Mouse (Mus musculus) heart, embryonic 16.5 days (tissue): ENCODE measurements around the gene Pacs2. TPM values are rescaled to one million over a fixed set of nuclear protein-coding genes. Genes with fewer than 3 reads are reported as not detected.
A peak's percentile ranks its signal among the peaks of the same experiment; 100 is the strongest.

Experiments used
- ATAC-seq: fragments of 200-750 bp; cut with Nextera tagmentation; replicated peaks from 2 replicates; pipeline ENCODE4 v1.8.0; 2017; ENCODE audit warnings: moderate number of reproducible peaks; ENCODE audit not compliant: insufficient read depth, low FRiP score; ENCODE audit errors: extremely low read depth
- H3K27ac ChIP-seq: fragments of 300-500 bp; sonication (generic); 2 replicates; pipeline ENCODE4 v1.5.1; 2014; ENCODE audit warnings: mild to moderate bottlenecking, low read length, control low read depth, moderate library complexity
- H3K27me3 ChIP-seq: fragments of 300-500 bp; sonication (generic); 2 replicates; pipeline ENCODE4 v1.6.1; 2014; ENCODE audit warnings: low read length, mixed read lengths; ENCODE audit not compliant: control insufficient read depth, insufficient read depth
- H3K36me3 ChIP-seq: fragments of 300-500 bp; sonication (generic); 2 replicates; pipeline ENCODE4 v1.6.1; 2014; ENCODE audit not compliant: control insufficient read depth, insufficient read depth
- H3K4me1 ChIP-seq: fragments of 300-500 bp; sonication (generic); 2 replicates; pipeline ENCODE4 v1.6.1; 2014; ENCODE audit warnings: low read length, mixed read lengths; ENCODE audit not compliant: control insufficient read depth, insufficient read depth
- H3K4me2 ChIP-seq: fragments of 300-500 bp; sonication (generic); 2 replicates; pipeline ENCODE4 v1.6.1; 2014; ENCODE audit warnings: low read depth, mild to moderate bottlenecking, control low read depth, low read length
- H3K4me3 ChIP-seq: fragments of 300-500 bp; sonication (generic); 2 replicates; pipeline ENCODE4 v1.5.1; 2014; ENCODE audit warnings: mild to moderate bottlenecking, control low read depth, low read length
- H3K9ac ChIP-seq: fragments of 300-500 bp; sonication (generic); 2 replicates; pipeline ENCODE4 v1.6.1; 2014; ENCODE audit warnings: low read length, control low read depth
- H3K9me3 ChIP-seq: fragments of 300-500 bp; sonication (generic); replicated peaks from 2 replicates; pipeline ENCODE4 v1.6.1; 2016; ENCODE audit warnings: low read length; ENCODE audit not compliant: control insufficient read depth
- WGBS: fragments of 180-500 bp; shearing (Covaris S2); extraction: QIAGEN DNeasy Blood & Tissue Kit; methylation state at CpG from one replicate; pipeline ENCODE4 v1.1.7; 2014; 5-methylcytosine and 5-hydroxymethylcytosine counted together
- polyA plus RNA-seq: library from polyadenylated mRNA; unstranded; fragments of >200 nt; fragmentation: Nextera tagmentation; extraction: Ambion mirVana; gene quantifications from 2 replicates; pipeline ENCODE4 v1.2.1, GENCODE M21; 2015

Gene Pacs2
- polyA plus RNA-seq, 1 experiment from 2014 or later, result 7.0 TPM

DNA sequence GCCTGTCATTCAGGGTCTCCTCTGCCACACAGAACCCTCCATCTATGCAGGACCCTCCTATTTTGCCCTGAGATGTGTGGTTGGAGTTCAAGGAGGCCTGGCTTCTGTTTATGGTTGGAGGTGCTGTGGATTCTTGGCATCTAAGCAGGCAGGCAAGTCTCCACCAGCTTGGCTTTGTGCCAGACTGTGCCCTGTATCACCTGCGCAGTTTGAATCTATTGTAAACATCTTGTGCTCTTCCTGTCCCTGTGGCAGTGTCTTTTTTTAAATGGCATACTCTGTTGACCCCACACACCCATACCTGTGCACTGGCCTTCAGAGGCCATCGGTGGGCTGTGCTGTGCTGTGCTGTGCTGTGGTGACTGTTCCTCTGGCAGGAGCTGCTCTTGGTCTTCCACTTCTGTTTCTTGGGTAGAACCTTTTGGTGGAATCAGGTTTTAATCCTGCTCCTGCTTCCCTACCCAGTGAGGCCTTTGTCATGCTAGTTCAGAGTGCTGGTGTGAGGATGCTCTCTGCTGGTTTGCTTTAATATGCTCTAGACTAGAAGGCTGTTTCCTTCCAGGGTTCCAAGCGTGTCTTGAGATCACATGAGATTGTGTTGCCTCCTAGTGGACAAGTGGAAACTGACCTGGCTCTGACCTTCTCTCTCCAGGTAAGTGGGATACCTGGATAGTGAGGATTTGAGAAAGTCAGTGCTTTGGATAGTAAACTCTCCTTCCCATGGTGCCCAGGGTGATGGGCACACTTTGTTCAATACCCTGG is 30.8 kb downstream of the Pacs2 start:
- H3K9ac ChIP-seq, result no peak overlapping the region
- 79% methylated on average over 3 of the region's 3 CpGs for WGBS
- no peaks in the 10 kb centered on the region for H3K9me3 ChIP-seq
- H3K27ac ChIP-seq, result no peak overlapping the region
- peaks cover 12% of the 10 kb centered on the region for H3K4me1 ChIP-seq
- ATAC-seq, result no peak
- H3K4me2 ChIP-seq, result no peak overlapping the region
- no peaks in the 10 kb centered on the region; the same call in none of the 2 replicates for H3K36me3 ChIP-seq
- no peaks in the 10 kb centered on the region for H3K27me3 ChIP-seq
- no peak overlapping the region for H3K4me3 ChIP-seq

DNA sequence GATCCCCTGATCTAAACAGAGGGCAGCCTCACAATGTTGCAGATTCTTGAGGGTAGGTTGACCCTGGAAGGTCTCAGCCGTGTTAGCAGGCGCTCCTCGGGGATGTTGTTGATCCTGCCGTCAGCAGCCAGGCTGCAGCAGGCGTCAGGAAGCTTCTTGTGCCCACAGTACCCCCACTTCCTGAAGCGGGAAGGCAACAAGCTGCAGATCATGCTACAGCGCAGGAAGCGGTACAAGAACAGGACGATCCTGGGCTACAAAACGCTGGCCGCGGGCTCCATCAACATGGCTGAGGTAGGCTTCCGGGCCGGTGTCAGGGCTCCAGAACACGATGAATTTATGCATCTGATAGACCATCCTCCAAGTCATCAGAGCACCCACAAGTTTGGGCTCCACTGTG is 32.6 kb downstream of the Pacs2 start:
- peaks cover 4% of the 10 kb centered on the region for H3K36me3 ChIP-seq
- H3K4me3 ChIP-seq, result no peak overlapping the region
- H3K27me3 ChIP-seq, result no peaks in the 10 kb centered on the region
- H3K27ac ChIP-seq, result no peak overlapping the region
- H3K4me1 ChIP-seq, result peaks cover 17% of the 10 kb centered on the region; the same call in 1 of the 2 replicates
- WGBS, result 84% methylated on average over 15 of the region's 15 CpGs
- no peak overlapping the region for H3K4me2 ChIP-seq
- ATAC-seq, result no peak
- H3K9me3 ChIP-seq, result no peaks in the 10 kb centered on the region
- no peak overlapping the region for H3K9ac ChIP-seq

DNA sequence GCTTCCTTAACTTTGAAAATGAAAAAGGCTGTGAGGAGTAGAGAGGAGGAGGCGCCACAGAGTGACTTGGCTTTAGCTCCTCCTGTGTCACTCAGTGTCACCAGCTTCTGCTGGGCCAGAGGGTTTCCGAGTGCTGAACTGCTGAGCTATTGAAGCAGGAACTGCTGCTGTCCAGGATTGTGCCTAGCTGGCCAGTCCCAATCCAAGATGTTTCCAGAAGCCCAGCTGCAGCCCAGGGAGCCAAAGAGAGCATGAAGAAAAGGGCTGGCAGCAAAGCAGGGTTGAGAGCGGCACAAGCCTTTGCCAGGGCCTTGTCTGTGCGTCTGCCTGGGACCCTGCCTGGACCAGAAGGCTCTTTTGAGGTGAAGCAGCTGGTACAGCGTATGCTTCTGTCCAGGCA is 33.8 kb downstream of the Pacs2 start:
- ATAC-seq, result no peak

DNA sequence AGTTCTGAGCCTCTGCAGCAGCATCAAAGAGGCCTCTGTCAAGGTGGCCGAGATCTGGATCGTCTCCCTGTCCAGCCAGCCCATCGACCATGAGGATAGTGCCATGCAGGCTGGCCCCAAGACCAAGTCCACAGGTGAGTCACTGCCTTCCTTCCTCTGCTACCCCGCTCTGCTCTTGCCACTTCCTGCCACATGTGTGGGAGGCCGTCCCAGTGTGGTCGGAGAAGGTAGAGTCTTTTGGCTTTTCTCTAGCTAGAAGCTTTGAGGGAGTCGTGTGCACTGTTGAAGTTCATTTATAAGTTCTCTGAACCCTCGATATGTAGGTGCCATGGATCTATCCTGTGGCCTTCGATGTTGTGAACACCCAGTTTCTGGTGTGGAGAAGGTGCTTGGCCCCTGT is 35.5 kb downstream of the Pacs2 start:
- Histone ChIP-seq H3K4me1 (peaks cover 18% of the 10 kb centered on the region; the same call in 1 of the 2 replicates), H3K27ac (no peak overlapping the region), H3K4me3 (no peak overlapping the region), H3K4me2 (no peak overlapping the region), H3K9ac (no peak overlapping the region), H3K27me3 (no peaks in the 10 kb centered on the region), H3K36me3 (peaks cover 16% of the 10 kb centered on the region), H3K9me3 (no peaks in the 10 kb centered on the region)
- no peak for ATAC-seq
- WGBS, result 77% methylated on average over 9 of the region's 9 CpGs

More for the DNA sequence above, 33.8 kb downstream of the Pacs2 start:
- H3K9ac ChIP-seq, result no peak overlapping the region
- H3K4me2 ChIP-seq, result no peak overlapping the region
- H3K36me3 ChIP-seq, result peaks cover 9% of the 10 kb centered on the region
- WGBS, result 83% methylated on average over 5 of the region's 5 CpGs
- no peaks in the 10 kb centered on the region for H3K27me3 ChIP-seq
- H3K9me3 ChIP-seq, result no peaks in the 10 kb centered on the region
- no peak overlapping the region for H3K4me3 ChIP-seq
- H3K27ac ChIP-seq, result no peak overlapping the region
- H3K4me1 ChIP-seq, result peaks cover 18% of the 10 kb centered on the region; the same call in 1 of the 2 replicates

DNA sequence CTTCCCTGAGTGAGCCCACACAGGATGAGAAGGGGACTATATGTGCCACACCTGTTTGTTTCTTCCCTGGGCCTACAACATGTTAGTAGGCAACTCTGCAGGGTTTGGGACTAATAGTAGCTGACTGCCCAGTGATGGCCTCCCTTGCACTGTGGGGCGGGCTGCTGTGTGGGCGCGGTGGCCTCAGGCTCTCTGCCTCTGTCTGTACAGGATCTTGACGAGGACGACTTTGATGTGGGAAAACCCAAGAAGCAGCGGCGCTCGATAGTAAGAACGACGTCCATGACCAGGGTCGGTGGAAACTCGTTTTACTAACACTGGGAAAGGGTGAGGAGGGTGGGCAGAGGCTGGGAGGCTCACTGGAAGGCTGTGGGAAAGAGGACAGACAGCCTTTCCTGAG is 36.4 kb downstream of the Pacs2 start:
- Histone ChIP-seq H3K9ac (no peak overlapping the region; the same call in 1 of the 2 replicates), H3K27me3 (no peaks in the 10 kb centered on the region), H3K4me1 (peaks cover 18% of the 10 kb centered on the region; the same call in 1 of the 2 replicates), H3K27ac (no peak overlapping the region), H3K4me3 (no peak overlapping the region), H3K36me3 (peaks cover 16% of the 10 kb centered on the region), H3K9me3 (no peaks in the 10 kb centered on the region), H3K4me2 (no peak overlapping the region)
- ATAC-seq, result no peak
- 83% methylated on average over 12 of the region's 12 CpGs for WGBS

DNA sequence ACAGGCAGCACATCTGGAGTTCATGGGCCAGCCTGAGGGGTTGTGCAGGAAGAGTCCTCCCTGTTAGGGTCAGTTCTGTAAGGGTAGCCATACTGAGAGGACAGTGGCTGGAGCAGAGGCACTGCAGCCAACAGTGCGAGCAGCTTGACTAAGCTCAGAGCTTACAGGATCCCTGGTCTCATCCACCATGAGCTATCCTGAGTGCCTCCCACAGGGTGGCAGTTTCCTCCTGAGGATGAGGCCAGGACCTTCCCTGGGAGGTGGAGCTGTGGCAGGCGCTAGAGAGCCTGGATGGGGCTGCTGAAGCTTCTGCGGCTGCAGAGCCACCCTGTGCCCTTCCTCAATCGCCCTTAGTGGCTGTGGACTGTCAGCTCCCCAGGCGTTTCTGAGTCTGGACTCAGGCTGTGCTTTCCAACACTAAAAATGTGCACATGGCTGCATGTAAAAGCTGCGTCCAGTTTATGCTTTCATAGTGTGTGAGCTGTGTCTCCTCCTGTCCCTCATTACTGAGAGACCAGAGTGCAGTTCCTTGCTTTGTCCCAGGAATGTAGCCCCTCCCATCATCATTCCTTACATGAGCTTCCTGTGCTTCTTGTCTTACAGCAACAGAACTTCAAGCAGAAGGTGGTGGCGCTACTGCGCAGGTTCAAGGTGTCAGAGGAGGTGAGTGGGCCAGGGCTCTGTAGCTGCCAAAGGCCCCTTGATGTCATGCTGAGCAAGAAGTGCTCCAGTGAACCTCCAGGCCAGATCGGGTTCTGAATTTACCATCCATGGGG is 37.5 kb downstream of the Pacs2 start:
- peak overlapping the region; percentile 38; the same call in 1 of the 2 replicates for H3K9ac ChIP-seq
- ATAC-seq, result no peak
- no peaks in the 10 kb centered on the region for H3K27me3 ChIP-seq
- H3K27ac ChIP-seq, result peak overlapping the region; percentile 20; the same call in 1 of the 2 replicates
- peaks cover 16% of the 10 kb centered on the region for H3K36me3 ChIP-seq
- WGBS, result 31% methylated on average over 9 of the region's 9 CpGs
- H3K9me3 ChIP-seq, result no peaks in the 10 kb centered on the region
- peaks cover 18% of the 10 kb centered on the region; the same call in 1 of the 2 replicates for H3K4me1 ChIP-seq
- H3K4me2 ChIP-seq, result no peak overlapping the region
- H3K4me3 ChIP-seq, result no peak overlapping the region

DNA sequence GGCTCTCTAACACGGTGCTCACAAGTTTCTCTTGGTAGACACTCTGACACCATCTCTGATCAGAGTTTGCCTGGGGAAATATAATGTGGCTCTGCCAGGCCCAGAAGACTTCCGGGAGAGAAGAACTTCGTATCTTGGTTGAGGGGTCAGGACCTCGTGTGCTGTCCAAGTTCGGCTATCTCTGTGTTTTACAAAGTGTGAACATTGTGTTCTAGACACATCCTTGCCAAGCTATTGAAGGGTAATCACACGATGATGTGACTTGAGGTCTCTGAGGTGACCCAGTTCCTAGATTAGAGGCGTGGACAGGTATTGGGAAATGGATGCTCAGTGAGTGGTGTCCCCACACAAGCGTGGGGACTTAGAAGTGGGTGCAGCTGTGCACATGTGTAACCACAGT is 41.8 kb downstream of the Pacs2 start:
- no peak overlapping the region for H3K4me3 ChIP-seq
- no peak overlapping the region for H3K27ac ChIP-seq
- ATAC-seq, result no peak
- peaks cover 35% of the 10 kb centered on the region for H3K36me3 ChIP-seq
- no peaks in the 10 kb centered on the region for H3K27me3 ChIP-seq
- 52% methylated on average over 8 of the region's 8 CpGs for WGBS
- H3K9me3 ChIP-seq, result no peaks in the 10 kb centered on the region
- peaks cover 9% of the 10 kb centered on the region; the same call in 1 of the 2 replicates for H3K4me1 ChIP-seq
- no peak overlapping the region for H3K9ac ChIP-seq
- no peak overlapping the region for H3K4me2 ChIP-seq

DNA sequence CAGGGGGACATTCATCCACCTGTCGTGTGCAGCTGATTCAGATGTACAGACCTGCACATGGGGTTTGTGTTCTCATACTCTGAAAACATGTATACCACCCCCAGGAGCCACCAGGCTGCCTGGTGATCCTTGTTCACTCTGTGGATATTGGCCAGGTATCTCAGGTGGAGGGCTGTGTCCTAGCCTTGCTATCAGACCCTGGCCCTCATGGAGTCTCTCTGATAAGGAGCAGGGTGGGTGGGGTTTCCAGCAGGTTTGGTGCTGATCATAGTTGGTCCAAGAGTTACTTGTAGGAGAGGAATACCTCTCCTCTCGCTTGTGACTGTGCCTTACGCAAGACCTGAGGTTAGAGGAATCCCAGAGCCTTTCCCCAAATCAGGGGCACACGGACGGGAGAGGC is 45.9 kb downstream of the Pacs2 start:
- H3K4me1 ChIP-seq, result no peaks in the 10 kb centered on the region
- H3K4me2 ChIP-seq, result no peak overlapping the region
- H3K9ac ChIP-seq, result no peak overlapping the region
- no peak overlapping the region for H3K27ac ChIP-seq
- no peaks in the 10 kb centered on the region for H3K27me3 ChIP-seq
- whole genome bisulfite sequencing, result 91% methylated on average over 5 of the region's 5 CpGs
- H3K4me3 ChIP-seq, result no peak overlapping the region
- H3K36me3 ChIP-seq, result peaks cover 33% of the 10 kb centered on the region
- no peaks in the 10 kb centered on the region for H3K9me3 ChIP-seq
- no peak for ATAC-seq

DNA sequence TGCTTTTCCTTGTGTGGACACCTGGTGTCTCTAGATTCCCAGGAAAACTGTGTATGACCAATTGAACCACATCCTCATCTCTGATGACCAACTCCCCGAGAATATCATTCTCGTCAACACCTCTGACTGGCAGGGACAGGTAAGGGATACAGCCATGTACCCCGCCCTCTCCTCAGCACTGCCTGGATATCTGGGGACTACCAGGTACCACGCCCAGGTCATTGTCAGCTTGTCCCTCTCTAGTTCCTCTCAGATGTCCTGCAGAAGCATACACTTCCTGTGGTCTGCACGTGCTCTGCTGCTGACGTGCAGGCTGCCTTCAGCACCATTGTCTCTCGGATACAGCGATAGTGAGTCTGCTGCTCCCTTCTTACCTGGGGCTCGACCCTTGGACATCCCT is 47.3 kb downstream of the Pacs2 start:
- no peak overlapping the region for H3K27ac ChIP-seq
- no peak overlapping the region for H3K9ac ChIP-seq
- H3K4me3 ChIP-seq, result no peak overlapping the region
- H3K27me3 ChIP-seq, result no peaks in the 10 kb centered on the region
- H3K4me2 ChIP-seq, result no peak overlapping the region
- H3K9me3 ChIP-seq, result no peaks in the 10 kb centered on the region
- no peaks in the 10 kb centered on the region for H3K4me1 ChIP-seq
- peaks cover 33% of the 10 kb centered on the region for H3K36me3 ChIP-seq
- 78% methylated on average over 9 of the region's 9 CpGs for WGBS
- no peak for ATAC-seq
